Mouse (Mus musculus): ENCODE results near the gene Calb2. TPM values are rescaled to one million over a fixed set of nuclear protein-coding genes. Genes with fewer than 3 reads are reported as not detected.
A peak's percentile ranks its signal among the peaks of the same experiment; 100 is the strongest.

The Calb2 gene
- polyA plus RNA-seq, 1 experiment from 2014 or later: 22.7 TPM

DNA sequence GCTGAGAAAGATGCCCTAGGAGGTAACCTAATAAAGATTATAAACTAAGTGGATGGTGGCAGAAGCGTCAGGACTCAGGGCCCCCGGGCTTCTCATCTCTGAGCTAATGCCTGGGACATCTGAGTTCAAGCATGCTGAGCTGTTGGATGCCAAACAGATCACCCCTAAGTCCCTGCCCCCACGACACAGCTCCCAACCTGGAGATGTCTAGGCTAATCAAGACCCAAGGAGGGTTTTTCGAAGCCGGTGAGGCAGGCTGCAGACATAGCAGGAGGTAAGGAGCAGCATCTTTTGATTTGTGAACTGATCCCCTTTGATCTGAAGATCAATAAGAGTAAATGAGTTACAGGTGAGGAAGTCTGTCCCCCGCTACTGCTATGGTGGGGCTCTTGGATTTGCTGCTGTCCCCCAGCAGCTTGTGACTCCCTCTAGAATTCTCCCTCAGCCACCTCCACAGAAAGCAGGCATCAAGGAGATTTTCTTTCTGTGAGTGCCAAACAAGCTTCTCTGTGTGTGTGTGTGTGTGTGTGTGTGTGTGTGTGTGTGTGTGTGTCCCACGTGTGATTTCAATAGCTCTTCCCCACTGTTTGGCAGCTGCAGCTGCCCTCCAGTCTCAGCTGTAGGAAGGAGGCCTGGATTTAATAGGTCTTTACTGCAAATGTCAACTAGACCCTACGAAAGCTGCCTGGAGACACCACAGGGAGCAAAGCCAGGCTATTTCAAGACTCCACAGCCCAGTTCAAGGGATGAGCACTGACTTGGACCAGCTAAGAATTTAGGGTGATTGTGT lies 21.1 kb upstream of the Calb2 start:
- ATAC-seq (ENCODE audit: insufficient read depth): no peak
- H3K27ac ChIP-seq (ENCODE audit: low read depth): no peak overlapping the region
- H3K27me3 ChIP-seq (ENCODE audit: insufficient read depth, low read length): no peaks in the 10 kb centered on the region
- H3K9ac ChIP-seq: no peak overlapping the region
- H3K9me3 ChIP-seq (ENCODE audit: low read depth, low read length): no peaks in the 10 kb centered on the region
- no peak for DNase-seq
- no peak overlapping the region for H3K4me3 ChIP-seq (ENCODE audit: low read depth, low read length)
- no peaks in the 10 kb centered on the region for H3K4me1 ChIP-seq (ENCODE audit: insufficient read depth)
- no peak overlapping the region for H3K4me2 ChIP-seq
- no peaks in the 10 kb centered on the region for H3K36me3 ChIP-seq (ENCODE audit: insufficient read depth)
- WGBS: 12% methylated on average over 8 of the region's 8 CpGs
- no peak for TF ChIP-seq CTCF (IDR thresholded peaks at IDR 0.05; ENCODE audit: low read depth)

DNA sequence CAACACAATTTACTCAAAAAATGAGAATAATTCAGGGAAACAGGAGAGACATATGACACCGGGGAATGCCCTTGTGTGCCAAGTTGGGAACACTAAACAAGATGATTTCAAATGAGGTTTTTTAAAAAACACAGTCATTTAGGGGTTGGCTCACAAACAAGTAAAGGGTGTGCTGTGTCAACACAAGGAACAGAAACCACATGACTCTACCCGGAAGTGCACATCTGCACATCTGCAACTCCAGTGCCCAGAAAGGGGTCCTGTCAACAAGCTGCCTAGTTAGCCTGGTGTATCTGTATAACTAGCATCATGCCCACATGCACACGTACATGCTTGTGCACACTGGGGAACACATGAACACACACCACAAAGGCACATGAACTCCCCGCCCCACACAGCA lies 17.5 kb upstream of the Calb2 start:
- Histone ChIP-seq H3K9ac (no peak overlapping the region), H3K27ac (ENCODE audit: low read depth) (no peak overlapping the region), H3K4me2 (no peak overlapping the region), H3K4me1 (ENCODE audit: insufficient read depth) (no peaks in the 10 kb centered on the region), H3K36me3 (ENCODE audit: insufficient read depth) (no peaks in the 10 kb centered on the region), H3K27me3 (ENCODE audit: insufficient read depth, low read length) (no peaks in the 10 kb centered on the region), H3K4me3 (ENCODE audit: low read depth, low read length) (no peak overlapping the region), H3K9me3 (ENCODE audit: low read depth, low read length) (no peaks in the 10 kb centered on the region)
- ATAC-seq (ENCODE audit: insufficient read depth): no peak
- 71% methylated on average over 4 of the region's 4 CpGs for WGBS
- no peak for TF ChIP-seq CTCF (IDR thresholded peaks at IDR 0.05; ENCODE audit: low read depth)
- DNase-seq: no peak

DNA sequence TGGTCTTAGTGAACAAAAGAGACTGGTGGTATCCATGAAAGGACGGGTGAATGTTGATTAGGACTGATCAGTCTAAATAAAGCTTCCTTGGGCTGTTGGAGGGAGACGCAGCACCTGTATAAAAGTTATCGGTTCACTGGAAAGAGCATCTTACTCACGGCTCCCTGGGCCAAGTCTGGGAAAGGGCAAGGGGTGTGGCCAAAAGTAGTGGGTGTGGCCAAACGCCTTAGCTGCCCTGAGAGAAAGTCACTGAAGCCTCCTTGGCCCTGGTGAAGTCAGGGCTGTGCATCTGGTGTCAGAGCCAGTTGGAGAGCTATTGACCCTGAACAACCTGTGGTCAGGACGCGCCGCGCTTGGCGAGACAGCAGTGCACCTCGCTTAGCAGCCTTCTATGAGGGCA lies 15.7 kb upstream of the Calb2 start:
- WGBS: 18% methylated on average over 11 of the region's 11 CpGs
- ATAC-seq (ENCODE audit: insufficient read depth) (no peak), DNase-seq (peak; percentile 7)
- no peaks in the 10 kb centered on the region for H3K4me1 ChIP-seq (ENCODE audit: insufficient read depth)
- no peak for TF ChIP-seq CTCF (IDR thresholded peaks at IDR 0.05; ENCODE audit: low read depth)
- H3K27me3 ChIP-seq (ENCODE audit: insufficient read depth, low read length): 0 out of 2 replicates have a peak, but pooled peaks cover 2% of the 10 kb centered on the region
- no peaks in the 10 kb centered on the region for H3K36me3 ChIP-seq (ENCODE audit: insufficient read depth)
- no peaks in the 10 kb centered on the region for H3K9me3 ChIP-seq (ENCODE audit: low read depth, low read length)
- no peak overlapping the region for H3K27ac ChIP-seq (ENCODE audit: low read depth)
- no peak overlapping the region for H3K9ac ChIP-seq
- no peak overlapping the region for H3K4me3 ChIP-seq (ENCODE audit: low read depth, low read length)
- H3K4me2 ChIP-seq: no peak overlapping the region

DNA sequence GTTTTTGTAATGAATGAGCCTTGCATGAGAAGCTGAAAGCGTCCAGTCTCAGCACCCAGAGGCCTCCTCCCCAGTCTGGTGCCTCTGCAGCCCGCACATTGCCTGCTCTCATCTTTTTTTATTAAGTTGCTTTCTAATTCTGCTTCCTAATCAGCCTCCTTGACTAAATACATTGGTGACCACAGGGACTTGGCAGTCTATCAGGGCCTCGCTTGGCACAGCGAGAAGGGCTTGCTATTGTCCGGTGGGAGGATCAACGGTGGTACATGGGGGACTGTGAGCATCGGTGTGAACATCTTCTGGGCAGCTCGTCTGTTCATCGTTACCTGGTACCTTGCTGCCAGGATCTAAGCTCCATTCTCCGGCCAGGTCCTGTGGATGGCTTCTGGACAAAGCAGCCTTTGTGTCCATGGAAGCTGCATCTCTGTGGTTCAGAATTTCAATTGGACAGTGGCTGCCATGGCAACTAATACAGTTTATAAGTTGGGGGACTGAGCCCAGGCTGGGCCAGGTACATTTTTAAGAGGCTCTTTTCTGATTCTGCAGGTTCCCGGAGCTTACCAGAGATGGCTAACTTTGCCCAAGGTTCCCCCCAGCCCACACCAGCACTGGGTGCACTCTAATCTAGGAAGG lies 14.8 kb upstream of the Calb2 start:
- no peak overlapping the region for H3K4me2 ChIP-seq
- no peak for DNase-seq
- TF ChIP-seq CTCF (IDR thresholded peaks at IDR 0.05; ENCODE audit: low read depth): no peak
- H3K4me3 ChIP-seq (ENCODE audit: low read depth, low read length): no peak overlapping the region
- no peaks in the 10 kb centered on the region for H3K36me3 ChIP-seq (ENCODE audit: insufficient read depth)
- no peak for ATAC-seq (ENCODE audit: insufficient read depth)
- 0 out of 2 replicates have a peak, but pooled peaks cover 2% of the 10 kb centered on the region for H3K27me3 ChIP-seq (ENCODE audit: insufficient read depth, low read length)
- H3K9me3 ChIP-seq (ENCODE audit: low read depth, low read length): no peaks in the 10 kb centered on the region
- no peaks in the 10 kb centered on the region for H3K4me1 ChIP-seq (ENCODE audit: insufficient read depth)
- 78% methylated on average over 11 of the region's 11 CpGs for WGBS
- no peak overlapping the region for H3K9ac ChIP-seq
- H3K27ac ChIP-seq (ENCODE audit: low read depth): no peak overlapping the region

DNA sequence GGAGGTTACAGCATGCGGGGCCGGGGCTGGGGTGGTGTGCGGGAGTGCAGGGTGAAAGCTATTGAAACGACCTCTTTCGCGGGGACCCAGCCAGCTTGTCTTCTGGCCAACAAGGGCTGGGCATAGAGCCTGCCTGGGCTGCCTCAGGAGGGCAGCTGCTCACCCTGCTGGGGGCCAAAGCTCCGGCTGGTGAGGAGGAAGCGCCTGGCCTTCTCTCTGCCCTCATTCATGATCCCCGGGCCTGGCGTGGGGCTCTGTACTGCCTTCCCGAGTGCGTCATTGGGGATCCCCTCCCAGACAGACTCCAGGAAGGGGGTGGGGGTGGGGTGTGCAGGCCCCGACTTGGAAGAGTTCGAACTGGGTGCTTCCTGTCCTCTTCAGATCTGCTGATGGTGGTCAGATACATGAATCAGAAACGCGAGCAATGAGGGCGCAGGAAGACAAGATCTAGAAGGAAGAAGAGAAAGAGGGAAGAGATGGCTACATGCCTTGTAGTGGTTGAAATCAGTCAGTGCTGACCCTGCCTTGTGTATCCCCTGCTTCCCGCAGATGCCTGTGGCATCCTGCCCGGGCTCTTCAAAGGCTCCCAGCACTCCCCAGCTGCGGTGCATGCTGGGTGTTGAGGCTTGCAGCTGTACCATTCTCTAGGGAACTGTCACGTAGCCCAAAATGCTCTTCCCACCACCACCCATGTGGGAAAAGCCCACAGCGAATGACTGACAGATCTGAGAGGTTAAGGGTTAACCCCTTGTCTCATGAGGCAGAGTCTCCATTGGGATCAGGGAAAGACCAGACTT lies 9.5 kb upstream of the Calb2 start:
- Histone ChIP-seq H3K9ac (no peak overlapping the region), H3K36me3 (ENCODE audit: insufficient read depth) (no peaks in the 10 kb centered on the region), H3K27ac (ENCODE audit: low read depth) (no peak overlapping the region), H3K4me1 (ENCODE audit: insufficient read depth) (no peaks in the 10 kb centered on the region), H3K9me3 (ENCODE audit: low read depth, low read length) (no peaks in the 10 kb centered on the region), H3K27me3 (ENCODE audit: insufficient read depth, low read length) (0 out of 2 replicates have a peak, but pooled peaks cover 2% of the 10 kb centered on the region), H3K4me3 (ENCODE audit: low read depth, low read length) (no peak overlapping the region), H3K4me2 (peak overlapping the region; percentile 36)
- 18% methylated on average over 22 of the region's 22 CpGs for WGBS
- ATAC-seq (ENCODE audit: insufficient read depth): peak; percentile 83
- DNase-seq: peak; percentile 82
- no peak for TF ChIP-seq CTCF (IDR thresholded peaks at IDR 0.05; ENCODE audit: low read depth)

DNA sequence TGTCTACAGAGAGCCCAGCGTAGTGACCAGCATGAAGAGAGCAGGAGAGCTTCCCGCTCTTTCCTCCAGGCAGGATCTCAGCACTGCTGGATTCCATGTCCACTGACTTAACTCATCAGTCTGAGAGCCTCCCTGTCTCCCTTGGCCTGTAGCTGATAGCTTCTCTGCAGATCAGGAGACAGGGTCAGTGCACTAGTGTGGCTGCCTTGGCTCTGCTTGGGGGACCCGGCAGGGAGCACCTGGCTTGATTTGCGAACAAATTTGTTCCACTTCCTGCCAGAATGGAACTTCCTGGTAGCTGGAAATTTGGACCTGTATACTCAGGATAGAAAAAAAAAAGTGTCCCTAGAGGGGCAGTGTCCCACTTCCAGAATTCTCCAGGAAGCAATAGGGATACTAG lies 6.8 kb upstream of the Calb2 start:
- no peaks in the 10 kb centered on the region for H3K36me3 ChIP-seq (ENCODE audit: insufficient read depth)
- no peak overlapping the region for H3K27ac ChIP-seq (ENCODE audit: low read depth)
- no peak for TF ChIP-seq CTCF (IDR thresholded peaks at IDR 0.05; ENCODE audit: low read depth)
- no peaks in the 10 kb centered on the region for H3K4me1 ChIP-seq (ENCODE audit: insufficient read depth)
- no peak overlapping the region for H3K4me3 ChIP-seq (ENCODE audit: low read depth, low read length)
- DNase-seq (no peak), ATAC-seq (ENCODE audit: insufficient read depth) (no peak)
- peaks cover 7% of the 10 kb centered on the region; the same call in 1 of the 2 replicates for H3K27me3 ChIP-seq (ENCODE audit: insufficient read depth, low read length)
- no peak overlapping the region for H3K4me2 ChIP-seq
- 87% methylated on average over 4 of the region's 4 CpGs for WGBS
- no peak overlapping the region for H3K9ac ChIP-seq
- H3K9me3 ChIP-seq (ENCODE audit: low read depth, low read length): no peaks in the 10 kb centered on the region

DNA sequence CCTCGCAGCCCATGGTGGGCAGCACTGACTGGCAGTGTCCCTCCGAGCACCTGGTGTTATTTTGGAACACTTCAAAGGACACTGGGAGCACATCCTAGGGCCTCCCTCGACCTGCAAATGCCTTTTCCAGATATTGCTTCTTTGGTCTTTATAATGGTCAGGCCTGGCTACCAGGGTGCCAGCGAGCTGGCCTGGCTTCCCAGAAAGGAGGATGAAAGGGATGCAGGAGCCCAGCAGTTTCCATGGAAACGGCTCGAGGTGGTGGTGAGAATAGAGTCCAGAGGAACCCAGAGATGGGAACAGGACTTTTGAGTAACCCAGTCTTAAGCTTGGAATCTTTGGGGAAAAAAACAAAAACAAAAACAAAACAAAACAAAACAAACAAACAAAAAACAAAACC lies 4.2 kb upstream of the Calb2 start:
- TF ChIP-seq CTCF (IDR thresholded peaks at IDR 0.05; ENCODE audit: low read depth): no peak
- H3K27ac ChIP-seq (ENCODE audit: low read depth): no peak overlapping the region
- no peaks in the 10 kb centered on the region for H3K9me3 ChIP-seq (ENCODE audit: low read depth, low read length)
- H3K4me2 ChIP-seq: no peak overlapping the region
- ATAC-seq (ENCODE audit: insufficient read depth) (no peak), DNase-seq (no peak)
- H3K4me1 ChIP-seq (ENCODE audit: insufficient read depth): no peaks in the 10 kb centered on the region
- H3K4me3 ChIP-seq (ENCODE audit: low read depth, low read length): no peak overlapping the region
- peaks cover 21% of the 10 kb centered on the region for H3K27me3 ChIP-seq (ENCODE audit: insufficient read depth, low read length)
- no peak overlapping the region for H3K9ac ChIP-seq
- WGBS: 58% methylated on average over 6 of the region's 6 CpGs
- H3K36me3 ChIP-seq (ENCODE audit: insufficient read depth): no peaks in the 10 kb centered on the region
